Mouse (Mus musculus) fat pad, adult 2 months (tissue): ENCODE results near the gene Plce1.
"Not testable (repeated sequence)": the region's sequence is repeated elsewhere in the genome, so short reads cannot be mapped to it uniquely, and the experiment has no call there.

Source experiments
- DNase-seq: peaks from one replicate; pipeline ENCODE4 v3.0.0-alpha.2; 2011; ENCODE audit warnings: low read depth, low spot score; ENCODE audit errors: extremely low read depth

Gene Plce1

GRCm38 (mm10) chr19:38627075-38627768 lies 146.3 kb downstream of the Plce1 start:
- no peak for DNase-seq

DNA sequence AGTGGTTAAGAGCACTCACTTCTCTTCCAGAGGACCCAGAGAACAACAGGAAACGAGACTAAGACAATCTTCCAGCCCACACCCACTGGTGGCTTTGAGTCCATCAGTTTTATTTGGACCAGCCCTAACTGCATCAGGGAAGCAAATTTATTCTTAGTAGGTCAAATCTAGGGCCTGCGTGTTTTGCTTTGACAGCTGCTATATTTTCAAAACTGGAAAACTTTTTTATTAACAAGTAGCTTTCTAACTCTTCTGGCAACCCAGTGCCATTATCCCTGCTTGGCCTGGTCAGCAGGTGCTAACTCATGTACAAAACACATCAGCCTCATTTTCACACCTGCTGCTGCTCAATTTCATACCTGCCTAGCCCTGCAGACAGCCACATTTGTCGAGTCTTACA lies 151.3 kb downstream of the Plce1 start:
- no peak for DNase-seq

DNA sequence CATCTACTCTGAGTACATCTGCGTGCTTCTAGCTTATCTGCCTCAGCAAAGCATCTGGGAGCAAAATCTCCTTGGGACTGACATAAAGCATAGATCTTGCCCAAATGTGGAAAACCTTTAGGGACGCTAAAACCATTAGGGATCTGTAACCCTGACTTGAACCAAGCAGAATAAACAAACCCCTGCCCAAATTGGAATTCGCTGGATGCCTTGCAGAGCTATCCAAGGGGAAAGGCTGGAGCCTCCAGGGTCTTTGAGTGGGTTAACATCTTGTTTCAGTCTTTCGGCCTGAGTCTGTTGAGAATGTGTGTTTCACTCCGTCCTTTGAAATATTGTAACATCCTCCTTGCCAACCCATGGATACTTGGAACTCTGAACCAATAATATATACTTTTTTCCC lies 152.4 kb downstream of the Plce1 start:
- DNase-seq, result no peak

- DNase-seq, result no peak
Observed at GRCm38 (mm10) chr19:38639050-38639449, 158.1 kb downstream of the Plce1 start.

GRCm38 (mm10) chr19:38639805-38640204 lies 158.9 kb downstream of the Plce1 start:
- DNase-seq, result no peak

DNA sequence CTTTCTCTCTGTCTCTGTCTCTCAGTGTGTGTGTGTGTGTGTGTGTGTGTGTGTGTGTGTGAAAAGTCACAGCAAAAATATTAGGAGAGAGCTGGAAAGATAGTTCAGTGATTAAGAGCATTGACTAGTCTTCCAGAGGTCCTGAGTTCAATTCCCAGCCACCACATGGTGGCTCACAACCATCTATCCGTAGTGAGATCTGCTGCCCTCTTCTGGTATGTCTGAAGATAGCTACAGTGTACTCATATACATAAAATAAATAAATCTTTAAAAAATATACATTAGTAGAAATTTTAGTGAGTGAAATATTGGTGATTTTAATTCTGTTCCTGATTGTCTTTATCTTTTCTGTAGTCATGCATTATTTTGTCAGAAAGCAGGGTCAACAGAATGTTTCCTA lies 161.6 kb downstream of the Plce1 start:
- DNase-seq, result not testable (repeated sequence)

DNA sequence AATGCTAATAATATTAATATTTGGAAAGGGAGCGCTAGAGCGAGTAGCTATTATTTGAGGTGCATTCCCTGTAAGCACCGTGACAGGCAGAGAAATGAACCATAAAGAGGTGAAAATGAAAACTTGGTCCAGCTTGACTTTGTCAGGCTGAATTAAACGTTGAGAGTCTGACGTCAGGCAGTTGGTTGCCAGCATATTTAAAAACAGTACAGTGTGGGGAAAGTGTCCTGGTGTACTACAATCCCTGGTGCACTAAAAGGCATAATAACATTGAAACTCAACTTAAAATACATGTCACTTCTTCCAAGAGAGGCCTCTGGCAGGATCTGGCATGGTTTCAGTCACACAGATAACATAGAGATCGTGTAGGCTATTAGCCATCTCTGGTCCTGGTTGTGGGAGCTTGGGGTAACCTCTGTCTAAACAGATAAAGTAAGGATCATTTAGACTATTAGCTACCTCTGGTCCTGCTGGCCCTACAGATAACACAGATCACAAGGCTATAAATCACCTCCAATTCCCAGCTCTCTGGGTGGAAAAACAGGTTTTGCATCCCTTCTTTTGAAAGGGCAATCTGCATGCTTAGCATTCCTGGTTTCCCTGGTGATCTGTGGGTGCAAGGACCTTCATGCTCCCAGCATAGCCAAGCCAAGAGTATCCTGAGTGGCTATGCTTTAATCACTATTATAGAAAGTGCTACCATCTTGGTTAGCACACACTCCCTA lies 164.1 kb downstream of the Plce1 start:
- no peak for DNase-seq

DNA sequence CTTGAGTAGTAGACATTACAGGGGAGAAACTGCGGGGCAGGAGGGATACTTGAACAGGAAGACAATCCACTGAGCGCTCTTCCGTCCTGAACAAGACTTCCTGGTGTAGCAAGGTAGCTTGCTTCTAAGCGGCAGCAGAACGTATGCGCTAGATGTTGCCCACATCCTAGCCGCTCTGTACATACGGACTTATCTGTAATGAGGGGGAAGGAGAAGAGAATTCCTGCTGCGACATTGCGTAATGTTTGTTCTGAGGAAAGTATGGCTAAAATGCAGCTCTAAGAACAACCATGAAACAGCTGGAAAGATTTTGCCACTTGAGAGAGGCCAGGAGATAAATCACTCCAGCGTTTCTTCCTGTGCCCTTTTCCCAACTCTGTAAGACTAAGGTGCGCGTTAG lies 177.1 kb downstream of the Plce1 start:
- DNase-seq, result no peak

- DNase-seq, result no peak
Observed at GRCm38 (mm10) chr19:38665398-38665797, 184.5 kb downstream of the Plce1 start.

DNA sequence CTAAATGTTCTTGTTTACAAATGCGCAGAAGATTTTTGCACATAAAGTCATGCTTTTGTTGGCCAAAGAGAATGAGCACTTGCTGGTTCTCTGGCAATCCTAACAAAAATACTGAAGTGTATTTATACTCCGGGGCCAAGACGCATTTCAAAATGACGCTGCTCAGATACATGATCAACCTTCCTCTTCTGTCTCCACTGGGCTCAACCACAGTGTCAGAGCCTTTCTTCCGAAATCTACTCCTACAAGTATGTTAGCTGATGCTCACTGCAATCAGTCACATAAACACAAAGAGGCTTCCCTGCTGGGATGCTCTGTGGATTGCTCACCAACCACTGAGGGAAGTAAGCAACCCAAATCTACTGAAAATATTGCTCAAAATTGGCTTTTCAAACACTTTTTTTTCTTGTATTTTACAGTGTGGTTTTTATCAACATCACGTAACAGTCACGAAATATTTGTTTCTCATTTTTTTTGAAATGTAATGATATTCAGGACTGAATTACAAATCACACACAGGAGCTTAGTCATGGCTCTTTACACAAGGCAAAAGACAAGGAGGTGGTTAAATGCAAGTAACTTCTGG lies 191.2 kb downstream of the Plce1 start:
- no peak for DNase-seq

- DNase-seq, result no peak
Observed at GRCm38 (mm10) chr19:38673936-38674335, 193.0 kb downstream of the Plce1 start.

DNA sequence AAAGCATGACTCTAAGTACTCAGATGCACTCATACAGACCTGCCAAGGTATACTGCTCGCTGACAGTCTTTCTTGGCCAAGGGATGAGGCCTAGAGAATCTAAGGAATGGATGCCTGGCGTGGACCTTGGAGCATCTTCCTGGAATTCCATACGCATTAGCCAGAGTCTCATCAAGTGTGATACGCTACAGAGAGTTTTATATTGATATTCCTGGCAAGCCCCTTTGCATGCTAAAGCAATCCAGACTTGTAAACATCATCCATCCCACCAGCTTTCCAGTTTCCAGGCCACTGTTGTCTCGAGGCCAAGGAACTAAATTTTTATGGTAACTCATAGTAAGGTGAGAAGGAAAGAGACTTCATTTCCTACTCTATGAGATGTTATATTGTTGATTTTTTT lies 197.7 kb downstream of the Plce1 start:
- no peak for DNase-seq

DNA sequence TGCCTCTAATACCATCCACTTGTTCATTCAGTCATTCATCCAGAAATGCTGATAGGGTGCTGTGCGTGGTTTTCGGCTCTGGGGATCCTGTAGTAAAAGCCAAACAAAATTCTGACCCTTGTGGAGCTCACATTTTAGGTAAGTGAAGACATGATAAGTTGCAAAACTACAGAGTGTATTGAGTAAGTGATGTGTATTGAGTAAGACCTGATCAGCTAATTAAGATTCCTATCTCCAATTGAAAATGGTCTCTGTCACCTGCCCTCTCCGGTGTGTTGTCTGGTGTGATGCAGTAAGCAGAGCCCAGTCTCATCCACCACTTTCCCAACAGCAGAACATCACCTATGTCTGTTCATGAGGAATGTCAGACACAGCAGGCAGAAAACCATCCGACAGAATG lies 198.6 kb downstream of the Plce1 start:
- DNase-seq, result no peak

DNA sequence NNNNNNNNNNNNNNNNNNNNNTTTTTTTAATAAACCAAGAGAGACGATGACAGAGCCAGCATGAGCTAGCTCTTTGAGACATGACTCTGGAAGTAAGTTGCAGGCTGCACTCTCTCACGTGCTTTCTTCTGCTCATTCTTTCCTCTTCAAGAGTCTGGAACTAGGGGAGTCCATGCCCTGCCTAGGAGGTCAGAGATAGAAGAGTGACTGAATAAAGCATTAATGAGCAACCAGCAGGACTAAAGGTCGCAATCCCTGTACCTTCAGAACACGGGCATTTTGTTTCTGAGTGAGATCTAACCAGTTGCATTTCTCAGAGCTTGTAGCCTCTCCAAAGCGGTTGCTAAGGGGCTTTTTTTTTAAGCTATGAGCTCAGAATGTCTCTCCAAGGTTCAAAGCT lies 206.4 kb downstream of the Plce1 start:
- DNase-seq, result no peak

DNA sequence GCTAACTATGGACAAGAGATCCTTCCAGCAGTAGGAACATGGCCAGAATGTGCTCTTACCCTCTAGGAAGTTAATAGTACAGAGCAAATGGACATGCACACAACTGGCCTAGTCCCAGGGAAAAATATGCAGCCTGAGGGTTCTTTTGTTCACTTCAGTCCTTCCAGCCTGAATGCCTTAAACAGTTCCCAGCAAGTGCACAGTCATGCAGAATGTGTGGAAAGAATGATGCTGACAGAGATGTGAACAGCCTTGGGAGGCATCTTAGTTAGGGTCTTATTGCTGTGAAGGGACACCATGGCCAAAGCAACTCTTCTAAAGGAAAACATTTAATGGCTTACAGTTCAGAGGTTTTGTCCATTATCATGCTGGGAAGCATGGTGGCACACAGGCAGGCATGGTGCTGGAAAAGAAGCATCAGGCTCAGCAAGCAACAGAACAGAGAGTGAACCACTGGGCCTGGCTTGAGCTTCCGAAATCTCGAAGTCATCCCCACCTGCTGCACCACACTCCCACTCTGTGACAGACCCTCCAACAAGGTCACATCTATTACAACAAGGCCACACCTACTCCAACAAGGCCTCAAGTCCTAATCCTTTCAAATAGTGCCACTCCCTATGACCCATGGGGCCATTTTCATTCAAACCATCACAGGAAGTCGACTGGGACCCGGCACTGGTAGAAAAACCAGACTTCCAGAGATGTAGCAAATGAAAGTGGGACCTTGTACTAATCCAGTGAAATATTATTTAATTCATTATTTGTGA lies 208.0 kb downstream of the Plce1 start:
- no peak for DNase-seq

- DNase-seq, result no peak
Observed at GRCm38 (mm10) chr19:38690276-38690675, 209.4 kb downstream of the Plce1 start.

- no peak for DNase-seq
Observed at GRCm38 (mm10) chr19:38691533-38691932, 210.6 kb downstream of the Plce1 start.

- no peak for DNase-seq
Observed at GRCm38 (mm10) chr19:38693331-38693730, 212.4 kb downstream of the Plce1 start.

DNA sequence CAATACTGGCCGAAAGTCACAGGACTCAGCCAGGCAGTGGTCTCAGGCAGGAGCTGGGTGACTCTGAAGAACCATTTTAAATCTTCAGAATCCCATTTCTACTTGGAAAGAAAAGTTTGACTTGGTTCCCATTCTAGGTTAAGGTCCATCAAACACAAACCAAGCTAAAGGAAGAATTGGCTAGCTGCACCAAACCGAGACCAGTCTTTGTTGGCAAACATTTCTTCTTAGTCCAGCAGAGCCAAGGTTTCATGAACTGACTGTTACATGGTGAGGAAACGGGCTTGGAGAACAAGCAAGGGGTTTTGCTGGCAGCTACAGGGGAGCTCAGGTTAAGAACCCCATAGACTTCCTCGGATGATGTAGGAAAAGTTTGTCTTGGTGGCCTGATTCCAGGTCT lies 212.9 kb downstream of the Plce1 start:
- DNase-seq, result no peak

- DNase-seq, result no peak
Observed at GRCm38 (mm10) chr19:38701776-38702175, 220.9 kb downstream of the Plce1 start.

GRCm38 (mm10) chr19:38704742-38705141 lies 223.8 kb downstream of the Plce1 start:
- no peak for DNase-seq

- no peak for DNase-seq
Observed at GRCm38 (mm10) chr19:38705244-38705643, 224.3 kb downstream of the Plce1 start.
